Mouse (Mus musculus): ENCODE measurements around the gene Tbpl1. TPM values are rescaled to one million over a fixed set of nuclear protein-coding genes. Genes with fewer than 3 reads are reported as not detected.

The Tbpl1 gene
- polyA plus RNA-seq, 1 experiment: 39.2 TPM

- H3K27ac ChIP-seq (ENCODE audit: insufficient read depth, low read depth, low read length): no peak overlapping the region
- no peak overlapping the region for H3K4me3 ChIP-seq (ENCODE audit: insufficient read depth, low read length)
- TF ChIP-seq POLR2A (IDR thresholded peaks at IDR 0.05; ENCODE audit: borderline replicate concordance, low read depth, low read length) (no peak), CTCF (IDR thresholded peaks at IDR 0.05; ENCODE audit: low read depth, low read length) (no peak)
- peaks cover 26% of the 10 kb centered on the region for H3K4me1 ChIP-seq (ENCODE audit: control insufficient read depth, insufficient read depth, low read length)
Measured at GRCm38 (mm10) chr10:22696864-22697263, 34.9 kb downstream of the Tbpl1 start.

DNA sequence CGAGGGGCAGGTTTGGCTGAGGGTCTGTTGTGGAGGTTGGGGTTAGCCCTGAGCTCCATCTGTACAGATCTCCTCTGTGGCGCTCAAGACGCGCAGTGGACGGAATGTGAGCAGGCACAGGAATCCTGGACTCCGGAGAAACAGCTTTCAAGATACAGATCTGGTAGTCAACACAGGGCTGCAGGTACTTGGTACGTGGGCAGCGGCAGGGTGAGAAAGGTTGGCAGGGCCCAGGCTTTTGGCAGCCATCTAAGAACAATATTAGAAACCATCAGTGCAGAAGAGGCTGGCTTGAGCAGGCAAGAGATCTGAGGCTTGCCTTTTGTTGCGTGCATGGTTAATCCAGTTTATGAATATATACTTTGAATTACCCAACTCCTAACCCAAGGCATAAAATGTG, 35.5 kb downstream of the Tbpl1 start:
- peaks cover 20% of the 10 kb centered on the region for H3K4me1 ChIP-seq (ENCODE audit: control insufficient read depth, insufficient read depth, low read length)
- no peak overlapping the region for H3K4me3 ChIP-seq (ENCODE audit: insufficient read depth, low read length)
- TF ChIP-seq CTCF (IDR thresholded peaks at IDR 0.05; ENCODE audit: low read depth, low read length) (no peak), POLR2A (IDR thresholded peaks at IDR 0.05; ENCODE audit: borderline replicate concordance, low read depth, low read length) (no peak)
- H3K27ac ChIP-seq (ENCODE audit: insufficient read depth, low read depth, low read length): no peak overlapping the region

- Histone ChIP-seq H3K27ac (ENCODE audit: insufficient read depth, low read depth, low read length) (no peak overlapping the region), H3K4me3 (ENCODE audit: insufficient read depth, low read length) (no peak overlapping the region), H3K4me1 (ENCODE audit: control insufficient read depth, insufficient read depth, low read length) (no peaks in the 10 kb centered on the region)
- no peak for TF ChIP-seq POLR2A (IDR thresholded peaks at IDR 0.05; ENCODE audit: borderline replicate concordance, low read depth, low read length)
- TF ChIP-seq CTCF (IDR thresholded peaks at IDR 0.05; ENCODE audit: low read depth, low read length): no peak
Measured at GRCm38 (mm10) chr10:22675848-22676630, 55.7 kb downstream of the Tbpl1 start.

GRCm38 (mm10) chr10:22674176-22674575, 57.6 kb downstream of the Tbpl1 start:
- Histone ChIP-seq H3K4me3 (ENCODE audit: insufficient read depth, low read length) (no peak overlapping the region), H3K27ac (ENCODE audit: insufficient read depth, low read depth, low read length) (no peak overlapping the region), H3K4me1 (ENCODE audit: control insufficient read depth, insufficient read depth, low read length) (no peaks in the 10 kb centered on the region)
- TF ChIP-seq POLR2A (IDR thresholded peaks at IDR 0.05; ENCODE audit: borderline replicate concordance, low read depth, low read length) (no peak), CTCF (IDR thresholded peaks at IDR 0.05; ENCODE audit: low read depth, low read length) (no peak)

- Histone ChIP-seq H3K27ac (ENCODE audit: insufficient read depth, low read depth, low read length) (no peak overlapping the region), H3K4me3 (ENCODE audit: insufficient read depth, low read length) (no peak overlapping the region), H3K4me1 (ENCODE audit: control insufficient read depth, insufficient read depth, low read length) (no peaks in the 10 kb centered on the region)
- TF ChIP-seq POLR2A (IDR thresholded peaks at IDR 0.05; ENCODE audit: borderline replicate concordance, low read depth, low read length) (no peak), CTCF (IDR thresholded peaks at IDR 0.05; ENCODE audit: low read depth, low read length) (no peak)
Measured at GRCm38 (mm10) chr10:22668509-22668908, 63.2 kb downstream of the Tbpl1 start.

GRCm38 (mm10) chr10:22660286-22661000, 71.3 kb downstream of the Tbpl1 start:
- TF ChIP-seq POLR2A (IDR thresholded peaks at IDR 0.05; ENCODE audit: borderline replicate concordance, low read depth, low read length): no peak
- TF ChIP-seq CTCF (IDR thresholded peaks at IDR 0.05; ENCODE audit: low read depth, low read length): no peak
- H3K4me3 ChIP-seq (ENCODE audit: insufficient read depth, low read length): no peak overlapping the region
- no peaks in the 10 kb centered on the region for H3K4me1 ChIP-seq (ENCODE audit: control insufficient read depth, insufficient read depth, low read length)
- no peak overlapping the region for H3K27ac ChIP-seq (ENCODE audit: insufficient read depth, low read depth, low read length)

DNA sequence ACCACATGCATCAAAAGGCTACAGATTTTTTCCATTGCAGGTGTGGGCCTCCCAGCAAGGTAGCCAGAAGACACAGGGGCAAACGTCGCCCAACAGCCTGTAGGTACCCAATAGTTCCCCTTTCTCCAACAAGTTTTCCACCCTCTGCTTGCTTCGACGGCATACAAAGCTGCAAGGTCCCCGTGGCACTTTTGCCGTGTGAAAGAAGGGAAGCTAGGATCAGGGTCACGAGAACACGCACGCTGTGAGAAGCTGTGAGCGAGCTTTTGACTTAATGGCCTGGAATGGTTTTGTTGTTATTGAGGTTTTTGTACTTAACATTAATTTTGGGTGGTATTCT, 72.4 kb downstream of the Tbpl1 start:
- Histone ChIP-seq H3K4me3 (ENCODE audit: insufficient read depth, low read length) (no peak overlapping the region), H3K27ac (ENCODE audit: insufficient read depth, low read depth, low read length) (no peak overlapping the region), H3K4me1 (ENCODE audit: control insufficient read depth, insufficient read depth, low read length) (no peaks in the 10 kb centered on the region)
- TF ChIP-seq POLR2A (IDR thresholded peaks at IDR 0.05; ENCODE audit: borderline replicate concordance, low read depth, low read length) (no peak), CTCF (IDR thresholded peaks at IDR 0.05; ENCODE audit: low read depth, low read length) (no peak)

DNA sequence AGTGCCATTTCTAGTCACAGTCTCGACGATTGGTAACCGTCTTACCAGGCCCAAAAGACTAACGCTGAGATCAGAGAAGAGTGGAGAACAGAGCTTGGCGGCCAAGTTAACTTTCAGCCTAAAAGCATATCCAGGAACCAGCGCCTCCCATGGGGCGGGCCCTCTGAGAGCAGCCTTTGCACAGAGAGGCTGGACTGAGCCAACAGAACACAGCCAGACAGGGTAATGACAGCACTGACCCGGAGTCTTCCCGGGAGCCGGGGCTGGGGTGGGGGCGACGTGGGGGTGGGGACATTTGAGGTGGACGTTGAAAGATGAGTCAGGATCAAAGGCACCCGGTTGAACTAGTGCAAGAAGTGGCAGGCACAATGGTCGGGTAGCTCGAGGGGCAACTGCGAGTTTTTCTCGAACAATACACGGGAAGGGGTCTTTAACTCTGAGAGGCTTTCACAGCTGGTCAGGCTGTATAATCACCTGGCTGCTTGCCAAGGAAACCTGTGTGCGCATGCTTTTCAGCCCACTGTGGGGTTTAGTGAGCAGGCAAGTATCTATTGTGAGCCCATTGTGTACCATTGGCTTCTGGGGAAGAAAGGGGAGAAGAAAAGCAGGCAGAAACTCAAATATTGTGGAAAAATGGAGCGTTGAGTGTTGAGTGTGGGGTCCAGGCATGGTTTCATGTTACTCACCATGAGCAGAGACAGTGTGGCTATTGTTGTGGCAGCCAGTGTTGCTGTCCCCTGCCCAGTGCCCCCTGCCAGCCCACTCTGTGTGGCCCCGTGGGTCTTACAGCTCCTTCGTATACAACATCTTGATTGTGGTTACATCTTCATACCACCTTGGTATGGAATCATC, 73.0 kb downstream of the Tbpl1 start:
- no peaks in the 10 kb centered on the region for H3K4me1 ChIP-seq (ENCODE audit: control insufficient read depth, insufficient read depth, low read length)
- no peak overlapping the region for H3K27ac ChIP-seq (ENCODE audit: insufficient read depth, low read depth, low read length)
- TF ChIP-seq POLR2A (IDR thresholded peaks at IDR 0.05; ENCODE audit: borderline replicate concordance, low read depth, low read length) (no peak), CTCF (IDR thresholded peaks at IDR 0.05; ENCODE audit: low read depth, low read length) (no peak)
- H3K4me3 ChIP-seq (ENCODE audit: insufficient read depth, low read length): no peak overlapping the region

Other genes starting within 250 kb of the Tbpl1 start
- gene Slc2a12, start 86.9 kb downstream of the Tbpl1 start, polyA plus RNA-seq (2012; ENCODE audit: insufficient read depth, insufficient read length, missing spikeins): not detected in 2 replicates
- not detected in 2 replicates for gene Tcf21, start 88.2 kb upstream of the Tbpl1 start, polyA plus RNA-seq (2012; ENCODE audit: insufficient read depth, insufficient read length, missing spikeins)